Mouse (Mus musculus): ENCODE data around the gene Akap2. TPM values are rescaled to one million over a fixed set of nuclear protein-coding genes. Genes with fewer than 3 reads are reported as not detected.

Gene Akap2
- 10 to 100 TPM in 4 of 26 experiments, 1 to 10 TPM in 16, under 1 TPM in 5, not detected in 1; 0.10 to 27.4 (median 3.3) TPM for total RNA-seq (2018; cell fraction: chromatin; rRNA removed)
- 10 to 100 TPM in 1 of 26 experiments, 1 to 10 TPM in 16, under 1 TPM in 9; 0.63 to 10.2 (median 2.1) TPM for total RNA-seq (2018; cell fraction: cytosol; rRNA removed)
- 10 to 100 TPM in 3 of 26 experiments, 1 to 10 TPM in 15, under 1 TPM in 8; 0.41 to 13.2 (median 1.2) TPM for total RNA-seq (2018; cell fraction: nucleus; rRNA removed)
- 0.41 to 2.4 TPM (median 1.3 TPM) in 3 replicates for polyA plus RNA-seq (2018)

GRCm38 (mm10) chr4:57717354-57717753, at the start of gene Akap2:
TSS of gene Akap2 (plus strand) at chr4:57717657.
- no peak within 1 kb of the TSS for H3K4me3 ChIP-seq (ENCODE audit: inconsistent target)
- no peaks in the 10 kb centered on the region for H3K79me2 ChIP-seq (ENCODE audit: inconsistent target)
- no peaks in the 10 kb centered on the region for H3K36me3 ChIP-seq (ENCODE audit: inconsistent target)
- no peak within 1 kb of the TSS for H3K27ac ChIP-seq
- WGBS (ENCODE audit: missing documents) = 88% methylated on average over 9 of the region's 9 CpGs

GRCm38 (mm10) chr4:57670813-57671469, 46.5 kb upstream of the Akap2 start:
- Histone ChIP-seq H3K27ac (no peak overlapping the region), H3K4me3 (ENCODE audit: inconsistent target) (no peak overlapping the region), H3K36me3 (ENCODE audit: inconsistent target) (no peaks in the 10 kb centered on the region), H3K79me2 (ENCODE audit: inconsistent target) (no peaks in the 10 kb centered on the region)
- WGBS (ENCODE audit: missing documents) = 83% methylated on average over 7 of the region's 7 CpGs

GRCm38 (mm10) chr4:57672541-57672940, 44.9 kb upstream of the Akap2 start:
- H3K4me3 ChIP-seq (ENCODE audit: inconsistent target) = no peak overlapping the region
- no peaks in the 10 kb centered on the region for H3K36me3 ChIP-seq (ENCODE audit: inconsistent target)
- H3K79me2 ChIP-seq (ENCODE audit: inconsistent target) = no peaks in the 10 kb centered on the region
- H3K27ac ChIP-seq = no peak overlapping the region
- 71% methylated on average over 4 of the region's 4 CpGs for WGBS (ENCODE audit: missing documents)

- Histone ChIP-seq H3K4me3 (ENCODE audit: inconsistent target) (no peak overlapping the region), H3K27ac (no peak overlapping the region), H3K79me2 (ENCODE audit: inconsistent target) (no peaks in the 10 kb centered on the region), H3K36me3 (ENCODE audit: inconsistent target) (no peaks in the 10 kb centered on the region)
- 1% methylated on average over 11 of the region's 12 CpGs for WGBS (ENCODE audit: missing documents)
These were observed 44.2 kb upstream of the Akap2 start for GRCm38 (mm10) chr4:57672996-57673906.

- no peaks in the 10 kb centered on the region for H3K36me3 ChIP-seq (ENCODE audit: inconsistent target)
- WGBS (ENCODE audit: missing documents) = 56% methylated on average over 7 of the region's 7 CpGs
These were observed 43.1 kb upstream of the Akap2 start for GRCm38 (mm10) chr4:57674351-57674750.

GRCm38 (mm10) chr4:57675387-57675786, 42.1 kb upstream of the Akap2 start:
- WGBS (ENCODE audit: missing documents) = 0% methylated on average over 12 of the region's 13 CpGs
- Histone ChIP-seq H3K4me3 (ENCODE audit: inconsistent target) (no peak overlapping the region), H3K79me2 (ENCODE audit: inconsistent target) (no peaks in the 10 kb centered on the region), H3K36me3 (ENCODE audit: inconsistent target) (no peaks in the 10 kb centered on the region), H3K27ac (no peak overlapping the region)

More at GRCm38 (mm10) chr4:57674351-57674750, 43.1 kb upstream of the Akap2 start:
- Histone ChIP-seq H3K79me2 (ENCODE audit: inconsistent target) (no peaks in the 10 kb centered on the region), H3K4me3 (ENCODE audit: inconsistent target) (no peak overlapping the region), H3K27ac (no peak overlapping the region)

GRCm38 (mm10) chr4:57677916-57678315, 39.5 kb upstream of the Akap2 start:
- Histone ChIP-seq H3K4me3 (ENCODE audit: inconsistent target) (no peak overlapping the region), H3K27ac (no peak overlapping the region), H3K79me2 (ENCODE audit: inconsistent target) (no peaks in the 10 kb centered on the region), H3K36me3 (ENCODE audit: inconsistent target) (no peaks in the 10 kb centered on the region)
- WGBS (ENCODE audit: missing documents) = 64% methylated on average over 12 of the region's 12 CpGs

GRCm38 (mm10) chr4:57678991-57679457, 38.4 kb upstream of the Akap2 start:
- Histone ChIP-seq H3K36me3 (ENCODE audit: inconsistent target) (no peaks in the 10 kb centered on the region), H3K4me3 (ENCODE audit: inconsistent target) (no peak overlapping the region), H3K79me2 (ENCODE audit: inconsistent target) (no peaks in the 10 kb centered on the region), H3K27ac (no peak overlapping the region)
- 84% methylated on average over 9 of the region's 9 CpGs for WGBS (ENCODE audit: missing documents)

- no peak overlapping the region for H3K4me3 ChIP-seq (ENCODE audit: inconsistent target)
- WGBS (ENCODE audit: missing documents) = 91% methylated on average over 12 of the region's 12 CpGs
- H3K36me3 ChIP-seq (ENCODE audit: inconsistent target) = no peaks in the 10 kb centered on the region
- H3K27ac ChIP-seq = no peak overlapping the region
- H3K79me2 ChIP-seq (ENCODE audit: inconsistent target) = no peaks in the 10 kb centered on the region
These were observed 37.3 kb upstream of the Akap2 start for GRCm38 (mm10) chr4:57680186-57680585.

- Histone ChIP-seq H3K27ac (no peak overlapping the region), H3K79me2 (ENCODE audit: inconsistent target) (no peaks in the 10 kb centered on the region), H3K36me3 (ENCODE audit: inconsistent target) (no peaks in the 10 kb centered on the region), H3K4me3 (ENCODE audit: inconsistent target) (no peak overlapping the region)
- 49% methylated on average over 12 of the region's 12 CpGs for WGBS (ENCODE audit: missing documents)
These were observed 35.9 kb upstream of the Akap2 start for GRCm38 (mm10) chr4:57681511-57681910.

GRCm38 (mm10) chr4:57682341-57682740, 35.1 kb upstream of the Akap2 start:
- no peaks in the 10 kb centered on the region for H3K79me2 ChIP-seq (ENCODE audit: inconsistent target)
- no peak overlapping the region for H3K4me3 ChIP-seq (ENCODE audit: inconsistent target)
- H3K36me3 ChIP-seq (ENCODE audit: inconsistent target) = no peaks in the 10 kb centered on the region
- WGBS (ENCODE audit: missing documents) = 89% methylated on average over 2 of the region's 2 CpGs
- no peak overlapping the region for H3K27ac ChIP-seq

- Histone ChIP-seq H3K79me2 (ENCODE audit: inconsistent target) (no peaks in the 10 kb centered on the region), H3K4me3 (ENCODE audit: inconsistent target) (no peak overlapping the region), H3K36me3 (ENCODE audit: inconsistent target) (no peaks in the 10 kb centered on the region), H3K27ac (no peak overlapping the region)
- WGBS (ENCODE audit: missing documents) = 86% methylated on average over 11 of the region's 11 CpGs
These were observed 34.5 kb upstream of the Akap2 start for GRCm38 (mm10) chr4:57682944-57683343.

GRCm38 (mm10) chr4:57684676-57685215, 32.7 kb upstream of the Akap2 start:
- 86% methylated on average over 12 of the region's 12 CpGs for WGBS (ENCODE audit: missing documents)

GRCm38 (mm10) chr4:57686736-57687135, 30.7 kb upstream of the Akap2 start:
- Histone ChIP-seq H3K27ac (no peak overlapping the region), H3K36me3 (ENCODE audit: inconsistent target) (no peaks in the 10 kb centered on the region), H3K79me2 (ENCODE audit: inconsistent target) (no peaks in the 10 kb centered on the region), H3K4me3 (ENCODE audit: inconsistent target) (no peak overlapping the region)
- WGBS (ENCODE audit: missing documents) = 80% methylated on average over 3 of the region's 3 CpGs

More at GRCm38 (mm10) chr4:57684676-57685215, 32.7 kb upstream of the Akap2 start:
- H3K27ac ChIP-seq = no peak overlapping the region
- H3K79me2 ChIP-seq (ENCODE audit: inconsistent target) = no peaks in the 10 kb centered on the region
- H3K4me3 ChIP-seq (ENCODE audit: inconsistent target) = no peak overlapping the region
- no peaks in the 10 kb centered on the region for H3K36me3 ChIP-seq (ENCODE audit: inconsistent target)

Measured in macrophage (primary cell).